Mouse (Mus musculus): ENCODE data around the gene Fam169a. TPM values are rescaled to one million over a fixed set of nuclear protein-coding genes. Genes with fewer than 3 reads are reported as not detected.

Fam169a gene
- 1.3 and 1.4 TPM in 2 replicates for polyA plus RNA-seq (2015; fragmentation: Nextera tagmentation; extraction: Ambion mirVana)

- no peak for ATAC-seq (ENCODE audit: borderline replicate concordance, extremely low read depth, low FRiP score, low TSS enrichment)
- H3K4me1 ChIP-seq, result peaks cover 1% of the 10 kb centered on the region; the same call in 1 of the 2 replicates
- no peak within 1 kb of the TSS for H3K27ac ChIP-seq
- H3K4me3 ChIP-seq, result no peak within 1 kb of the TSS
- H3K9me3 ChIP-seq, result no peaks in the 10 kb centered on the region
- H3K4me2 ChIP-seq, result no peak within 1 kb of the TSS
- H3K9ac ChIP-seq, result no peak within 1 kb of the TSS
- peaks cover 40% of the 10 kb centered on the region for H3K27me3 ChIP-seq
- no peaks in the 10 kb centered on the region for H3K36me3 ChIP-seq
- 64% methylated on average over 15 of the region's 15 CpGs for WGBS
These were observed at the start of gene Fam169a for GRCm38 (mm10) chr13:97066649-97067550. Gene Fam169a (plus strand): TSS chr13:97067286.

- Histone ChIP-seq H3K36me3 (no peaks in the 10 kb centered on the region), H3K9ac (no peak overlapping the region), H3K27ac (no peak overlapping the region), H3K4me3 (no peak overlapping the region), H3K4me1 (no peaks in the 10 kb centered on the region), H3K4me2 (no peak overlapping the region), H3K9me3 (no peaks in the 10 kb centered on the region), H3K27me3 (no peaks in the 10 kb centered on the region)
- 76% methylated on average over 3 of the region's 3 CpGs for WGBS
- ATAC-seq (ENCODE audit: borderline replicate concordance, extremely low read depth, low FRiP score, low TSS enrichment), result no peak
These were observed 49.4 kb upstream of the Fam169a start for GRCm38 (mm10) chr13:97017711-97018110.

- H3K4me3 ChIP-seq, result no peak overlapping the region
- H3K9ac ChIP-seq, result no peak overlapping the region
- ATAC-seq (ENCODE audit: borderline replicate concordance, extremely low read depth, low FRiP score, low TSS enrichment), result no peak
- H3K36me3 ChIP-seq, result no peaks in the 10 kb centered on the region
- no peak overlapping the region for H3K27ac ChIP-seq
- H3K4me2 ChIP-seq, result no peak overlapping the region
- H3K9me3 ChIP-seq, result no peaks in the 10 kb centered on the region
- WGBS, result 80% methylated on average over 5 of the region's 5 CpGs
- no peaks in the 10 kb centered on the region for H3K27me3 ChIP-seq
- H3K4me1 ChIP-seq, result no peaks in the 10 kb centered on the region
These were observed 47.0 kb upstream of the Fam169a start for GRCm38 (mm10) chr13:97020122-97020521.

DNA sequence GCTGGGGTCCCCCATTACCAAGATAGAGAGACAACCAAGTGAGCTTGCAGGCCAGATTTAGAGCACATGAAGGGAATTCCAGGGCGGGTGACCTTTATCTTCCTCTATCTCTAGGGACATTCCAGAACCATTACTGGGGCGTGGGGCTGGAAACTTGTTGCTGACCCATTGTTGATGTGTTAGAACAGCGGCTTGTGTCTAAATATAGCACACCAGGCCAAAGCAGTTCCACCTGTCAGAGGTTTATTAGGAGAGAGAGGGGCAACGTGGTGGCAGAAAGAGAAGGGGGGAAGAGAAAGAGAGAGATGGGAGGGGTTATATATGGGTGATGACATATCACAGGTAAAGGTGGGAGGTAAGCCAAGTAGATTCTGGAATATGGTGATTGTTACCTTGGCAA is 45.2 kb upstream of the Fam169a start:
- WGBS, result 25% methylated on average over 4 of the region's 4 CpGs
- ATAC-seq (ENCODE audit: borderline replicate concordance, extremely low read depth, low FRiP score, low TSS enrichment), result no peak
- no peaks in the 10 kb centered on the region for H3K4me1 ChIP-seq
- no peaks in the 10 kb centered on the region for H3K9me3 ChIP-seq
- H3K36me3 ChIP-seq, result no peaks in the 10 kb centered on the region
- H3K9ac ChIP-seq, result no peak overlapping the region
- H3K4me3 ChIP-seq, result no peak overlapping the region
- H3K4me2 ChIP-seq, result no peak overlapping the region
- H3K27me3 ChIP-seq, result no peaks in the 10 kb centered on the region
- H3K27ac ChIP-seq, result no peak overlapping the region

- Histone ChIP-seq H3K9ac (no peak overlapping the region), H3K36me3 (no peaks in the 10 kb centered on the region), H3K4me1 (no peaks in the 10 kb centered on the region), H3K4me2 (no peak overlapping the region), H3K9me3 (no peaks in the 10 kb centered on the region), H3K27ac (no peak overlapping the region), H3K27me3 (no peaks in the 10 kb centered on the region), H3K4me3 (no peak overlapping the region)
- 79% methylated on average over 13 of the region's 13 CpGs for WGBS
- ATAC-seq (ENCODE audit: borderline replicate concordance, extremely low read depth, low FRiP score, low TSS enrichment), result no peak
These were observed 37.0 kb upstream of the Fam169a start for GRCm38 (mm10) chr13:97030075-97030474.

DNA sequence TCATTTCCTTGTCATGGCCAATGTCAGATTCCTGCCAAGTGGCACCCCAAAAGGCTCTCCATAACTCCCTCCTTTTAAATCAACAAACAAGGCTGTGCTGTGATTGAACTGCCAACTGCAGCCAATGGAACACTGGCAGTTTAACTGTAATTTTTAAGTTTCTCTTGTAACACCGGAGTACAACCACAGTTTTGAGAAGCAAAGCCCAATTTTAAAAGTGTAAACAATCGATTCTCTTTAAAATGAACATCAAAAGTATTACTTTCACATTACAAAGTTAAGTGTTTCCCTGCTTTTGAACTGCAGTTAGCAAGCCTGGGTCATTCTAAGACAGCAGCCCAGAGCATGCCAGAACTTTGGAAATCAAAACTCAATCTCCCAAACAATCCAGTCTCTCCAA is 32.8 kb upstream of the Fam169a start, which contains the start of gene 1700029F12Rik:
Gene 1700029F12Rik (minus strand): TSS at position 101 of the 400 bp plus-strand sequence.
- no peaks in the 10 kb centered on the region for H3K27me3 ChIP-seq
- ATAC-seq (ENCODE audit: borderline replicate concordance, extremely low read depth, low FRiP score, low TSS enrichment), result no peak
- H3K36me3 ChIP-seq, result no peaks in the 10 kb centered on the region
- H3K4me3 ChIP-seq, result no peak within 1 kb of the TSS
- H3K9ac ChIP-seq, result no peak within 1 kb of the TSS
- 55% methylated on average over 2 of the region's 2 CpGs for WGBS
- H3K4me2 ChIP-seq, result no peak within 1 kb of the TSS
- no peak within 1 kb of the TSS for H3K27ac ChIP-seq
- H3K9me3 ChIP-seq, result no peaks in the 10 kb centered on the region
- H3K4me1 ChIP-seq, result no peaks in the 10 kb centered on the region

DNA sequence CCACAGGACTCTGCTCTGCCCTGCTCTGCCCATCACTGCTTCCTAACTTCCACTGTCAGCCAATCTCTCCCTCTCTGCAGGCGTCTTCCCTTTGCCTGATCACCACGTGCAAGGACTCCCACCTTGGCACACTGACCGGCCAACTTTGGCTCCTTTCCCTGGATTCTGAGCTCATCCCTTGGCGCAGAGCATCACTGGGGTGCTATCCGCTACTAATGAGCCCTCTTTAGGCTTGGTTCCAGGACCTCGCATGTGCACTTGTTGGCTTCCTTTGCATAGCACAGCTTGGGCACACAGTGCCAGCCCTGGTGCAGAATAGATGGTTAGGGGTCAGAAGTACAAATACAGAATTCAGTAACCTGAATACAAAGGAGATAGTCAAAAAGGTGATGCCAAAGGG is 15.9 kb upstream of the Fam169a start:
- no peak overlapping the region for H3K9ac ChIP-seq
- no peak overlapping the region for H3K27ac ChIP-seq
- ATAC-seq (ENCODE audit: borderline replicate concordance, extremely low read depth, low FRiP score, low TSS enrichment), result no peak
- H3K4me1 ChIP-seq, result no peaks in the 10 kb centered on the region
- H3K4me3 ChIP-seq, result no peak overlapping the region
- no peaks in the 10 kb centered on the region for H3K27me3 ChIP-seq
- no peaks in the 10 kb centered on the region for H3K36me3 ChIP-seq
- H3K4me2 ChIP-seq, result no peak overlapping the region
- whole genome bisulfite sequencing, result 61% methylated on average over 6 of the region's 6 CpGs
- H3K9me3 ChIP-seq, result no peaks in the 10 kb centered on the region

DNA sequence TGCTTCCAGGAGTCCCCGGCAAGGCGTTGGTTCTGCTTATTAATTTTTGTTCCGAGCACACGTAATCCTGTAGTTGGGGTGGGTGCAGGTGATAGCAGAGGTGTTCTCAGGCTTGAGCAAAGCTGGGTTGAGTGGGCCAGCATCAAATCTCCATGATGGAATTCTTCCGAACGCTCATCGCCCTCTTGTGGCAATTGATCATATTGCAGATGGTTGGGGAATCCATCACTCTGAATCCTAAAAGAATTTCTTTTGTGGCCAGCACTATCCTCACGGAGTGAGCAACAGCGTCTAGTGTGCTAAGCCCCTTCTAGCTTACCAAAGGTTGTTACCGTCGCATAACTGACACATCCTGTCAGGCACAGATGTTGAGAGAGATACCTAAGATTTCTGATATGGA is 14.4 kb upstream of the Fam169a start:
- H3K4me2 ChIP-seq, result no peak overlapping the region
- no peak overlapping the region for H3K27ac ChIP-seq
- no peaks in the 10 kb centered on the region for H3K27me3 ChIP-seq
- no peak for ATAC-seq (ENCODE audit: borderline replicate concordance, extremely low read depth, low FRiP score, low TSS enrichment)
- H3K4me1 ChIP-seq, result no peaks in the 10 kb centered on the region
- H3K9me3 ChIP-seq, result no peaks in the 10 kb centered on the region
- H3K9ac ChIP-seq, result no peak overlapping the region
- no peak overlapping the region for H3K4me3 ChIP-seq
- WGBS, result 13% methylated on average over 11 of the region's 11 CpGs
- H3K36me3 ChIP-seq, result no peaks in the 10 kb centered on the region

DNA sequence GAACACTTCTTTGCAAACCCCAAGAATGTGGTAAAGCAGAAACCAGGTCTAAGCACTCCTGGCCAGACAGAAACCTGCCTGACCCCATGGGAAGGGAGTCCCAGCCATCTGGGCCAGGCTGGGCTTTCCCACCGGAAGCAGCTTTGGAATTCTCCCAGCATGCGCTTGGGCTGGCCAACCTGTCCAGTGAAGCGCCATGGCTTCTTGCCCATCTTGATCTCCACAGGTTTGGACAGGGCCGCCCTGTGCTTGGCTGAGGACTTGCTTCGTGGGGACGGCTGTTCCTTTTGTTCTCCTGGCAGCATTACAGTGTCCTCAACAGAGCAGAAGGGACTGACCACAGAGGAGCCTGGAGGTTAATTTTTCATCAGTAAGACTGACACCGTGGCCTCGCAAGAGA is 13.2 kb upstream of the Fam169a start:
- Histone ChIP-seq H3K9ac (no peak overlapping the region), H3K4me3 (no peak overlapping the region), H3K27ac (no peak overlapping the region), H3K4me2 (no peak overlapping the region), H3K36me3 (no peaks in the 10 kb centered on the region), H3K4me1 (no peaks in the 10 kb centered on the region), H3K9me3 (no peaks in the 10 kb centered on the region), H3K27me3 (no peaks in the 10 kb centered on the region)
- no peak for ATAC-seq (ENCODE audit: borderline replicate concordance, extremely low read depth, low FRiP score, low TSS enrichment)
- 61% methylated on average over 8 of the region's 8 CpGs for WGBS

DNA sequence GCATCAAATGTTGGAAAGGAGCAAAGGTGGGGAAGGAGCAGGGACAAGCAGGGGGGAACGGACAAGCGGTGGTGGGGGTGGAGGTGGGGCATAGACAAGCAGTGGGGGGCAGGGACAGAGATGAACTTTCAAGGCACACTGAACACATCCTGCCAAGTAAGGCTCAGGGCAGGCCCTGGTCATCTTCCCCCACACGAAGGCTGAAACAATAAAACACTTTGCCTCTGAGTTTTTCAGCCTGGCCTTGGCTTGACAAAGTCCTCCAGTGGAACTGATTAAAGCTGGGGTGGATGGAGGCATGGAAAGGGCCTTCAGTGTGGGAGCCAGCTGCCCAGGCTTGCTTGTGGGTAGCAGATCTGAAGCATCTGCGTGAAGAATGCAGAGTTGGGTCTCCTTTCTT is 9.3 kb upstream of the Fam169a start:
- ATAC-seq (ENCODE audit: borderline replicate concordance, extremely low read depth, low FRiP score, low TSS enrichment), result no peak
- Histone ChIP-seq H3K4me1 (no peaks in the 10 kb centered on the region), H3K4me3 (no peak overlapping the region), H3K36me3 (no peaks in the 10 kb centered on the region), H3K9ac (no peak overlapping the region), H3K9me3 (no peaks in the 10 kb centered on the region), H3K27ac (no peak overlapping the region), H3K27me3 (no peaks in the 10 kb centered on the region), H3K4me2 (no peak overlapping the region)
- 40% methylated on average over 4 of the region's 4 CpGs for WGBS

DNA sequence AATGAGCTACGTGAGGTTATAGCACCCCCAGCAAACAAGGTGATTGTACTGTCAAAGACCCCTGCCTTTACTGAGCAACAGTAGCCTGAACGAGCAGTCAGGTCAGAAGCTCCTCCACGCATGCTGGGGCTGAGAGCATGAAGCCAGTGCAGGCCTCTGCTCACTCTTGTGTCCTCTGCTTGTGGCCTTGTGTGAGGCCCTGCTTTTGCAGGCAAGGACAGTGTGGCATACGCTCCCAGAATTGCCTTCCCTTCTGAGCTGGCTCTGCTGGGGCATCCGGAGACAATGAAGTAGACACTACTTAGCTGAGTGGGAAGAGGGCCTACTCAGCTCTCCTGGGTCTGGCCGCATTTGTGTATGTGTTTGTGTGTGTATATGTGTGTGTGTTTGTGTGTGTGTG is 7.3 kb upstream of the Fam169a start:
- Histone ChIP-seq H3K27ac (no peak overlapping the region), H3K9me3 (no peaks in the 10 kb centered on the region), H3K27me3 (no peaks in the 10 kb centered on the region), H3K4me1 (no peaks in the 10 kb centered on the region; the same call in 1 of the 2 replicates), H3K4me2 (no peak overlapping the region), H3K9ac (no peak overlapping the region), H3K36me3 (no peaks in the 10 kb centered on the region), H3K4me3 (no peak overlapping the region)
- WGBS, result 86% methylated on average over 6 of the region's 6 CpGs
- ATAC-seq (ENCODE audit: borderline replicate concordance, extremely low read depth, low FRiP score, low TSS enrichment), result no peak

DNA sequence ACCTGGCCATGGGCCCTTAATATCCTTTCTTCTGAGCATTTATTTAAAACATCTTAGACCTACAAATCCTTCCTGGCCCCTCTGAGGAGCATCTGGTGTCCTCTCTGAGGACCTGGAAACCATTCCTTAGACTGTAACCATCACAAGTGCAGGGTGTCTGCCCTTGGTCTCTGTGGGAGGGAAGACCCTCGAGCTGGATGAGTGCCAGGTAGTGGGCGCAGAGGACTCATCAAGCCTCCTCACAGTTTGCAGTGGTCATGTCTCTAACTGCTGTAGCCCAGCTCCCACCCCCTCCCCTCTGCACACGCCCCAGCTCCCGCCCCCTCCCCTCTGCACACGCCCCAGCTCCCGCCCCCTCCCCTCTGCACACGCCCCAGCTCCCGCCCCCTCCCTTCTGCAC is 6.8 kb upstream of the Fam169a start:
- Histone ChIP-seq H3K9me3 (no peaks in the 10 kb centered on the region), H3K36me3 (no peaks in the 10 kb centered on the region), H3K4me2 (no peak overlapping the region), H3K4me1 (no peaks in the 10 kb centered on the region; the same call in 1 of the 2 replicates), H3K9ac (no peak overlapping the region), H3K4me3 (no peak overlapping the region), H3K27me3 (no peaks in the 10 kb centered on the region), H3K27ac (no peak overlapping the region)
- 0 out of 2 replicates have a peak, but pooled peaks have one; percentile 56 for ATAC-seq (ENCODE audit: borderline replicate concordance, extremely low read depth, low FRiP score, low TSS enrichment)
- 37% methylated on average over 7 of the region's 8 CpGs for WGBS

Measured in lung, embryonic 15.5 days (tissue).